Mouse (Mus musculus) thymus, postnatal 14 days (tissue): ENCODE data around the gene Prkag2.

ENCODE experiments used
- DNase-seq: peaks from one replicate; pipeline ENCODE4 v3.0.0; 2021

Gene Prkag2

GRCm38 (mm10) chr5:24989683-24990082, 110.8 kb downstream of the Prkag2 start:
- peak; percentile 67 for DNase-seq

- no peak for DNase-seq
These were observed 113.5 kb downstream of the Prkag2 start for GRCm38 (mm10) chr5:24986956-24987355.

- no peak for DNase-seq
These were observed 114.1 kb downstream of the Prkag2 start for GRCm38 (mm10) chr5:24986204-24986940.

GRCm38 (mm10) chr5:24985434-24986176, 114.8 kb downstream of the Prkag2 start:
- no peak for DNase-seq

GRCm38 (mm10) chr5:24984157-24984556, 116.3 kb downstream of the Prkag2 start:
- no peak for DNase-seq

GRCm38 (mm10) chr5:24983539-24983938, 116.9 kb downstream of the Prkag2 start:
- peak; percentile 80 for DNase-seq

- DNase-seq: no peak
These were observed 118.2 kb downstream of the Prkag2 start for GRCm38 (mm10) chr5:24982258-24982657.

GRCm38 (mm10) chr5:24981765-24982164, 118.7 kb downstream of the Prkag2 start:
- DNase-seq: no peak

GRCm38 (mm10) chr5:24979968-24980345, 120.5 kb downstream of the Prkag2 start:
- DNase-seq: no peak

GRCm38 (mm10) chr5:24979312-24979967, 121.0 kb downstream of the Prkag2 start:
- no peak for DNase-seq

GRCm38 (mm10) chr5:24976907-24977306, 123.5 kb downstream of the Prkag2 start:
- DNase-seq: no peak

GRCm38 (mm10) chr5:24976236-24976635, 124.2 kb downstream of the Prkag2 start:
- DNase-seq: no peak

- DNase-seq: peak; percentile 39
These were observed 125.3 kb downstream of the Prkag2 start for GRCm38 (mm10) chr5:24975100-24975499.

- no peak for DNase-seq
These were observed 126.7 kb downstream of the Prkag2 start for GRCm38 (mm10) chr5:24973672-24974225.

GRCm38 (mm10) chr5:24973228-24973627, 127.2 kb downstream of the Prkag2 start:
- peak; percentile 89 for DNase-seq

GRCm38 (mm10) chr5:24970552-24971275, 129.7 kb downstream of the Prkag2 start:
- no peak for DNase-seq

- peak; percentile 45 for DNase-seq
These were observed 131.1 kb downstream of the Prkag2 start for GRCm38 (mm10) chr5:24969241-24969880.

GRCm38 (mm10) chr5:24968792-24969191, 131.7 kb downstream of the Prkag2 start:
- DNase-seq: peak; percentile 35

- no peak for DNase-seq
These were observed 132.4 kb downstream of the Prkag2 start for GRCm38 (mm10) chr5:24967898-24968535.

- DNase-seq: no peak
These were observed 136.7 kb downstream of the Prkag2 start for GRCm38 (mm10) chr5:24963776-24964175.

GRCm38 (mm10) chr5:24960791-24961190, 139.7 kb downstream of the Prkag2 start:
- no peak for DNase-seq

GRCm38 (mm10) chr5:24959758-24960157, 140.7 kb downstream of the Prkag2 start:
- DNase-seq: no peak
